Mouse (Mus musculus) heart, adult 8-10 months (tissue): ENCODE results near the gene Acap1. TPM values are rescaled to one million over a fixed set of nuclear protein-coding genes. Genes with fewer than 3 reads are reported as not detected.
"Not testable (repeated sequence)": the region's sequence is repeated elsewhere in the genome, so short reads cannot be mapped to it uniquely, and the experiment has no call there.

Experiments
- DNase-seq: peaks from one replicate; pipeline ENCODE4 v3.0.0; 2022; ENCODE audit warnings: low spot score
- total RNA-seq, 4 experiments: library from RNA; stranded (reverse); gene quantifications; 2 replicates each; pipeline ENCODE4 v1.2.4; 2022

Gene Acap1
- total RNA-seq, result 1 to 10 TPM in 2 of 4 experiments, under 1 TPM in 2; 0.16 to 1.1 (median 0.83) TPM

DNA sequence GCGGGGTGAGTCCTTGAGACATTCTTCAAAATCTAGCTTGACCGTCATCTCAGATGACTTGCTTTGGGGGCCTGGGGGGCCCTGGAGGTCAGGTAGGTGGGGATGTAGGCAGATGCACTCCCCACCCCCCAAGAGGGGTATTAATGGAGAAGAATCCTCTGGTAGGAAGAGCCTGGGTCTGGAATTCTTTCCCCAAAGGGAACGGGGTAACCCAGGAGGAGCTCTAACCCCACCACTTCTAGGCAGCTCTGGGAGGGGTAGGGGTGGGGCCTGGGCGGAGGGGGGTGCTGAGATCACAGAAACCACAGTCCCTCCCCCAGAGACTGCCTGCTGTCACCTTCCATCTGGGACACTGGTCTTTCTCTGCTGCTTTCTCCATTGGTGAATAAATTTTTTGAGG is at the start of gene Acap1:
TSS of gene Acap1 (minus strand) at position 249 of the 400 bp plus-strand sequence.
- DNase-seq, result no peak

- DNase-seq, result no peak
Observed at GRCm38 (mm10) chr11:69940962-69941361, 45.6 kb upstream of the Acap1 start.

- DNase-seq, result no peak
Observed at GRCm38 (mm10) chr11:69939731-69940130, 44.4 kb upstream of the Acap1 start.

GRCm38 (mm10) chr11:69939181-69939580 is 43.8 kb upstream of the Acap1 start:
- DNase-seq, result no peak

GRCm38 (mm10) chr11:69938401-69938979 is 43.2 kb upstream of the Acap1 start:
- DNase-seq, result no peak

- no peak for DNase-seq
Observed at GRCm38 (mm10) chr11:69937834-69938233, 42.5 kb upstream of the Acap1 start.

DNA sequence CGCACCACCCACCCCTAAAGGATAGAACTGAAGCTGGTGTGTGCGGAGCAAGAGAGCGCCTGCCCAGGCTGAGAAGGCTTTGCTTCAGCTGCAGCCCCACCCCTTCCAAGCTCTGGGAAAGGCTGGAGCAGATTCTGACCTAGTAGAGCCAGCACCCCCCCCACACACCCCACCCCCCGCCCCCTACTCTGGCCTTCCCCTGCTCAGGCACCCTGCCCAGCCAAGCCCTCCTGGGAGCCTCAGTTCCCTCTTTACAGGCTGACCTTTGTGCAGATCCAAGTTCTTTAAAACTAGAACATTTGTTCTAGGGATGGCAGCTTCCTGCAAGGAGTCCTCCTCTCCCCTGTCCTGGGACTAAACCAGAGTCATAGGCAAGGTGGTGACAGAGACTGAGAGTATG is 42.0 kb upstream of the Acap1 start:
- DNase-seq, result no peak

DNA sequence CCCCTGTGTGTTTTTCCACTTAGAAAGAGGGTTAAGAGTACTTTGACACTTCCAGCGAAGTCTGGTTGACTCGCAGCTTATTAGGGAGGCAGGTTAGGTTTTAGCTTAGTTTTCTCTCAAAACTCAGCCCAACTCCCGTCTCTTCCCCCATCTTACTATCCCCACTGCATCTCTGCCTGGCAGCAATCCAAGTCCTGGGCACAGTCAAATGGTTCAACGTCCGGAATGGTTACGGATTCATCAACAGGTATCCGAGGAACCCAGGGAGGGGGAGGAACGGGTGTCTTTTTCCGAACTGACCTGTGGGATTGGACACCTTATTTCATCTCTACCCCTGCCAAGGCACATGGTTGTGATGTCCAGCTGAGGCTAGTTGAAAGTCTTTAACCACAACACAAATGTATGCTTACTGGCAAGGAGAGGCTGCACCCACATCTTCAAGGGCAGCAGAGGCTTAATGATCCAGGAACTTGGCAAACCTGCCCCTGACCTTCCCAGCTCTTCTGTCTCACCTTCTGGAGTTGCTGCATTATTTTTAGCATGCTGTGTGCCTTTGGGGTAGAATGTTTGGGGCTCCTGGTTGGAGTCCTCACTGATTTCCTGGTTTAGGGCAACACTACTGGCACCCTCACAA is 41.5 kb upstream of the Acap1 start:
- DNase-seq, result no peak

DNA sequence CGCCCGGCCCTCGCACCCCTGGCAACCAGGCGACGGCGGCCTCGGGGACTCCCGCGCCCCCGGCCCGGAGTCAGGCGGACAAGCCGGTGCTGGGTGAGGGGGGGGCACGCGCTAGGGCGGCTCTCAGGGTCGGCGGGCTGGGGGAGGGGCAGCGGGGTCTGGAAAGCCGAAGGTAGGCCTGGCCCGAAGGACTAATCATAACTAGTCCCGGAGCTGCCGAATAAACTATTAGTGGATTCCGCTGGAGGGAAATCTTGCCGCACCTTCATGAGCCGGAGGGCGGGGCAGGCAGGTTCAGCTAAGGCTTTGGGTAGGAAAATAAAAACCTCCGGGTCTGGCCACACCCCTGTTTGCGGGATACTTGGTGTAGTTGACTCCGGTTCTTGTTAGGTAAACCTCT is 40.8 kb upstream of the Acap1 start:
- DNase-seq, result no peak

DNA sequence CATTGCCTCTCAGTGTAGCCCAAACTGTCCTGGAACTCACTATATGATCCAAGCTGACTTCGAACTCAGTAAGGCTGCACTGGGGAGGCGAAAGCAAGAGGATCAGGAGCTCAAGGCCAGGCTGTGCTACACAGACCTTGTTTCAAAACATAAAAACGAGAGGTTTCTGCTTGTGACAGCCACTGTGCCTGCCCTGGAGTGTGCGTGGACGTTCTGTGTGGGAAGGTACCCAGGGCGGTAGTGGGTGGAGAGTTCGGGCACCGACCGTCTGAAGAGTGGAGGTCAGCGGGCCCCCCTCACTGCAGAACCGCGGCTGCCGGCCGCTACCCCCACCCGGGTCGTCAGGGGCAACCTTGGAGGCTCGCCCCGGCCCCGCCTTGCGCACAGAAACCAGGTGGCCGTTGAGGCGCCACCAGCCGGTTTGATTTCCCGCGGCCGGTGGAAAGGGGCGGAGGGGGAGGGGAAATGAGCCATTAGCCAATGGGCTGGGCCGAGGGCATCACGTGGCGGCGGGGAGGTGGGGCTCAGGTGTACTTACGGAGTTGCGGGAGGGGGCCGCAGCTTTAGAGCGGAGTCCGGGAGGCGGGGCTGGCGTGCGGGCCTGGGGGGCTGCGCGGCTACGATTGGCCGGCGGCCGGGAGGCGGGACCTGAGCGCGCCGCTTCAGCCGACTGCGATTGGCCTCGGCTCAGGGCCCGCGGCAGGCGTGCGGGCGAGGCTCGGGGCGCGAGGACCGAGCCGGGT is 40.0 kb upstream of the Acap1 start, which contains the start of gene Ybx2:
TSS of gene Ybx2 (plus strand) at position 660 of the 743 bp plus-strand sequence.
- peak; percentile 71 for DNase-seq

GRCm38 (mm10) chr11:69934681-69935080 is 39.3 kb upstream of the Acap1 start:
- no peak for DNase-seq

GRCm38 (mm10) chr11:69934169-69934568 is 38.8 kb upstream of the Acap1 start:
- peak; percentile 91 for DNase-seq

GRCm38 (mm10) chr11:69933066-69933465 is 37.7 kb upstream of the Acap1 start:
- no peak for DNase-seq

- DNase-seq, result no peak
Observed at GRCm38 (mm10) chr11:69932254-69932653, 36.9 kb upstream of the Acap1 start.

GRCm38 (mm10) chr11:69931769-69932168 is 36.4 kb upstream of the Acap1 start:
- DNase-seq, result no peak

GRCm38 (mm10) chr11:69930967-69931537 is 35.7 kb upstream of the Acap1 start:
- DNase-seq, result no peak

- DNase-seq, result not testable (repeated sequence)
Observed at GRCm38 (mm10) chr11:69930176-69930575, 34.8 kb upstream of the Acap1 start.

DNA sequence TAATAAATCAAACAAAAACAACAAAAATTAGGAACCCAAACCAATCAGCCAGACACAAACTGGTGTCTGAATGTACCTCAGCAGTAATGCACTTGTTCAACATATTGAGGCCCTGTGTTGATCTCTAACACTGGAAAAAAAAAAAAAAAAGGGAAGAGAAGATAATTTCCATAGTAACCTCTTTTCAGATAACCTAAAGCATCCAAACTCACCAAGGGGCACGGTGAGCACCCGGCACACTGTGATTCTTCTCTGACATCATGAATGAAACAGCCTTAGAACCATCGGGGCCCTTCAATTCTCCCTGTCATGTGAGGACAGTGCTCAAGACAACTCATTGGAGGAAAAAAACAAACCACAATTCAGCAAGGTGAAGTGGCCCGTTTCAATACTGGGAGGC is 34.4 kb upstream of the Acap1 start:
- no peak for DNase-seq

DNA sequence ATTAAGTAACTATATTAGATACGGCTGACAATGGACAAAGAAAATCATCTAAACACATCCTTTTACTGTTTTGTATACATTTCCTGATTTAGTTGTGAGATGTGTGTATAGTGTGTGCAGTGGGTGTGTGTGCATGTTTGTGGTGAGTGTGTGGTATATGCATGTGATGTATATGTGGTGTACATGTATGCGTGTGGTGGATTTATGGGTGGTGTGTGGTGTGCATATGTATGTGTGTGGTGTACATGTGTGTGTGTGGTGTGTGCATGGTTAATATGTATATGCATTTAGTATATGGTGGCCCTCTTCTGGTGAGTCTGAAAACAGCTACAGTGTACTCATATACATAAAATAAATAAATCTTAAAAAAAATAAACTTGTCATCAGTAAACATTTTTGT is 32.2 kb upstream of the Acap1 start:
- no peak for DNase-seq

DNA sequence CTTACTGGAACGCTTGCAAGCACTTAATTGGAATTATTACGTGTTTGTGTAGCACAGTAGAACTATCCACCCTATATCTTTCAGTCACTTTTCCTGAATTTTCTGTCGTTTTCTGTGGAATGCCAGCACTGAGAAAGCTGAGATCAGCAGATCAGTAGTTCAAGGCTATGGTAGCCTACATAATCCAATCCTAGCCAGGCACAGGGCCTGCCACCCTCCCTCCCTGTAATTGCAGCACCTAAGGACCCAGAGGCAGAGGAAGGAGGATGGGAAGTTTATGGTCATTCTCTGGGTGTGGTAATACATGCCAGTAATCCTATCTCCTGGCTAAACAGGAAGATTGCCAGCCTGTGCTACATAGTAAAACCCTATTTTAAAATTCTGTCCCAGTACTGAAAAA is 27.5 kb upstream of the Acap1 start:
- no peak for DNase-seq

DNA sequence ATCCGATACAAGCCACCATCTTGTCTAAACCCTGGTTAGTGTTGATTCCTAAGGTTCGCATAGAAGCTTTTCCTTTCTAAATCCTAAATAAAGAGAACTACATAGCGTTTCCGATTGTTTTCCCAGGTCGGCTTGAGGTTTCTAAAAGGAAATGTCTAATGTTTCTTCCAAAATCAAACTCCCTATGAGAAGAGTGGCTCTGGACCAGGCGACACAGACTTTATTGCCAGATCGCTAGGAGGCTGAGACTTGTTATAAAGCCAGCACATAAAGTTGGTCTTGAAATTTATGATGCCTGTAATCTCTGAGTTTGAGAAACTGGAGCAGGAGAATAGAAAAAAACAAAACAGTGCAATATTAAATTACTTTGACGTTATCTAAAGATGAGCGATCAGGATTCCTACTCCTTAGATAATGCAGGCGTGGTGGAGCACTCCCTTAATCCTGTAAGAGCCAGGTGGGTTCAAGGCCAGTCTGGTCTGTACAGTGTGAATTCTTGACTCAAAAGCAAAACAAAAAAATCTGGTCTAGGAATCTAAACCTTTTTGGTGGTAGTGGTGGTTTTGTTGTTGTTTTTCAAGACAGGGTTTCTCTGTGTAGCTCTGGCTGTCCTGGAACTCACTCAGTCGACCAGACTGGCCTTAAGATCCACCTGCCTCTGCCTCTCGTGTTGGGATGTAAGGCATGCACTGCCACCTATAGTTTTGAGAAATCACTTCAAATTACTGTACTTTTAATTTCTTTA is 26.8 kb upstream of the Acap1 start:
- no peak for DNase-seq
